ENCODE assay signal across 19 mouse cellular contexts in the genomic region with DNA sequence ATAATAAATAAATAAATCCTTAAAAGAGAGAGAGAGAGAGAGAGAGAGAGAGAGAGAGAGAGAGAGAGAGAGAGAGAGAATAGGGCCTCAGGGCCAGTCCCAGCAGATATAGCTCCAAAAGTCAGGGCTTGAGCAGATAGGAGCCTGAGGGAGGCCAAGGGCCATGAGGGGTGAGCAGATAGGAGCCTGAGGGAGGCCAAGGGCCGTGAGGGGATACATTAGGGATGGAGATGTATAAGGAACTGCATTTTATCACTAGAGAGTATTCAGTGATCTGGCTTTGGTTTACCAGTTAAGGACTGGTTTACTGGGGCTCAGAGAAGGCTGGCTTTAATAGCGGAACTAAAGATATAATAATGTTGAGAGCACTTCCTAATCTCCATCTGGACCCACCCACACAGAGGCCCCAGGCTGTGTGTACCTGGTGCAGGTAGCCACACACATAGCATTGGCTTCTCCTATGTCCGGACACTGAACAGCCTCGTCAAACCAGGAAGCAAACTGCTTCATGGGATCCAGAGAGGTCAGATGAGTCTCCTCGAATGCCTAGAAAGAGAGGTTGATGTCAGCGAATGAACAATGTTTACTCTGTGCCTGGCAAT. TPM values are rescaled to one million over a fixed set of nuclear protein-coding genes. Genes with fewer than 3 reads are reported as not detected.
DNase-seq lines count a peak whose midpoint lies in the region; ATAC-seq and TF ChIP-seq lines count a peak whose summit lies in the region.
"Had no signal": no experiment of that assay in that cellular context is flagged by ENCODE, and none has a peak within 500 bp of the region (broad histone marks: within the 10 kb centered on the region; RNA-seq: fewer than 3 reads in every experiment).

No protein-coding gene starts in this region.

- 27% methylated on average over 6 of the region's 6 CpGs for WGBS in liver, embryonic 14.5 days (ENCODE audit: insufficient replicate concordance)

- peak; percentile 93 for TF ChIP-seq EP300 in liver, embryonic 14.5 days (IDR thresholded peaks at IDR 0.05; ENCODE audit: low read depth)

- peaks cover 60% of the 10 kb centered on the region for H3K36me3 ChIP-seq in liver, embryonic 14.5 days (replicated peaks; ENCODE audit: control insufficient read depth, insufficient read depth, low read depth)
- H3K36me3 ChIP-seq: hindbrain, embryonic 12.5 days; lung, embryonic 15.5 days had no signal

- H3K9ac ChIP-seq in liver, embryonic 14.5 days (replicated peaks), result peak overlapping the region; percentile 99
- H3K9ac ChIP-seq: hindbrain, embryonic 12.5 days; lung, embryonic 15.5 days; neural tube, embryonic 13.5 days had no signal

- H3K27me3 ChIP-seq in liver, embryonic 14.5 days (ENCODE audit: control insufficient read depth, insufficient read depth, low read length), result no peaks in the 10 kb centered on the region
- H3K27me3 ChIP-seq: hindbrain, embryonic 12.5 days; lung, embryonic 15.5 days had no signal

- H3K27ac ChIP-seq in liver, embryonic 14.5 days, result peak overlapping the region; percentile 100
- H3K27ac ChIP-seq in layer of hippocampus, adult 2 months, result no peak overlapping the region
- H3K27ac ChIP-seq: hindbrain, embryonic 12.5 days; lung, embryonic 15.5 days; neural tube, embryonic 13.5 days had no signal

- H3K4me1 ChIP-seq in liver, embryonic 14.5 days (replicated peaks; ENCODE audit: control insufficient read depth in 2 of 2, insufficient read depth in 2 of 2, low read length in 1 of 2), result peaks cover 55 to 59% of the 10 kb centered on the region in 2 experiments

- H3K4me3 ChIP-seq in liver, embryonic 14.5 days (ENCODE audit: insufficient read depth in 1 of 2, low read depth in 2 of 2, low read length in 2 of 2), result peak overlapping the region; percentile 71 to 95
- H3K4me3 ChIP-seq in layer of hippocampus, adult 2 months, result no peak overlapping the region
- H3K4me3 ChIP-seq: hindbrain, embryonic 12.5 days; lung, embryonic 15.5 days; neural tube, embryonic 13.5 days had no signal

- peak overlapping the region; percentile 70 for H3K4me2 ChIP-seq in liver, embryonic 14.5 days (ENCODE audit: low read depth)
- H3K4me2 ChIP-seq: hindbrain, embryonic 12.5 days had no signal

- peak; percentile 44 to 62 for DNase-seq in spleen, postnatal 10 days (ENCODE audit: low spot score in 2 of 2)
- DNase-seq in spleen, adult 18-20 months, result no peak
- peak; percentile 83 to 88 (median 86) for DNase-seq in liver, embryonic 14.5 days (ENCODE audit: low read depth in 3 of 3, low spot score in 3 of 3)
- DNase-seq in layer of hippocampus, adult 2 months (ENCODE audit: low spot score in 2 of 2), result no peak
- DNase-seq in gastrocnemius, postnatal 10 days, result no peak
- DNase-seq in cerebellum, postnatal 10 days, result no peak
- DNase-seq: adrenal gland, postnatal 25 days; cerebellum, postnatal 25 days; gastrocnemius, postnatal 14 days; kidney, adult 11 months; kidney, postnatal 10 days; left cerebral cortex, postnatal 4 days; right cerebral cortex, postnatal 4 days had no signal

- no peak for TF ChIP-seq CTCF in liver, embryonic 14.5 days (IDR thresholded peaks at IDR 0.05; ENCODE audit: low read depth)
- no peak for TF ChIP-seq CTCF in layer of hippocampus, adult 2 months (conservative IDR thresholded peaks at IDR 0.05)

- H3K9me3 ChIP-seq in liver, embryonic 14.5 days (ENCODE audit: control insufficient read depth, low read length), result no peaks in the 10 kb centered on the region
- H3K9me3 ChIP-seq: hindbrain, embryonic 12.5 days; lung, embryonic 15.5 days; neural tube, embryonic 13.5 days had no signal

- ATAC-seq in erythroid progenitor cell, adult 5-6 weeks (replicated peaks; ENCODE audit: low FRiP score, poor library complexity, severe bottlenecking), result peak; percentile 51
- peak; percentile 64 for ATAC-seq in liver, embryonic 14.5 days (ENCODE audit: insufficient read depth)
- ATAC-seq: forebrain, embryonic 16.5 days had no signal

RNA-seq across cellular contexts. Expression of a gene that starts 1.7 kb away (rescaled TPM):
- 57.0 and 70.6 TPM in 2 replicates for total RNA-seq in erythroid progenitor cell, adult 5-6 weeks (2015; ENCODE audit: low replicate concordance)
- total RNA-seq in erythroid progenitor cell, adult 5-6 weeks (2017; ENCODE audit: low replicate concordance), result 74.7 and 92.1 TPM in 2 replicates
- 315 and 355 TPM in 2 replicates for polyA plus RNA-seq in liver, embryonic 14.5 days (2012; rRNA removed)
- polyA plus RNA-seq in liver, embryonic 14.5 days (2014; fragmentation: Nextera tagmentation; extraction: Ambion mirVana), result 564 and 592 TPM in 2 replicates
- 10 to 100 TPM; 36.7 to 36.8 TPM for total RNA-seq in layer of hippocampus, adult 2 months (2021)
- total RNA-seq in gastrocnemius, postnatal 10 days (2021), result 1 to 10 TPM; 8.4 to 9.4 TPM

RNA-seq across cellular contexts. Expression of a gene that starts 14.2 kb away (rescaled TPM):
- total RNA-seq in erythroid progenitor cell, adult 5-6 weeks (2015; ENCODE audit: low replicate concordance), result not detected in 2 replicates
- total RNA-seq in erythroid progenitor cell, adult 5-6 weeks (2017; ENCODE audit: low replicate concordance), result 0.26 TPM in 1 of 2 replicates, not detected in the other
- 2.8 and 3.3 TPM in 2 replicates for polyA plus RNA-seq in liver, embryonic 14.5 days (2012; rRNA removed)
- 4.9 and 8.5 TPM in 2 replicates for polyA plus RNA-seq in liver, embryonic 14.5 days (2014; fragmentation: Nextera tagmentation; extraction: Ambion mirVana)
- total RNA-seq in layer of hippocampus, adult 2 months (2021), result not detected
- not detected for total RNA-seq in gastrocnemius, postnatal 10 days (2021)
- total RNA-seq: gastrocnemius, postnatal 14 days; layer of hippocampus, postnatal 25 days; left cerebral cortex, postnatal 4 days had no signal
- polyA plus RNA-seq: neural tube, embryonic 13.5 days had no signal

RNA-seq across cellular contexts. Expression of a gene that starts 25.8 kb away (rescaled TPM):
- total RNA-seq in erythroid progenitor cell, adult 5-6 weeks (2015; ENCODE audit: low replicate concordance), result 7.9 and 9.6 TPM in 2 replicates
- 21.6 and 25.2 TPM in 2 replicates for total RNA-seq in erythroid progenitor cell, adult 5-6 weeks (2017; ENCODE audit: low replicate concordance)
- 14.2 and 20.1 TPM in 2 replicates for polyA plus RNA-seq in liver, embryonic 14.5 days (2012; rRNA removed)
- polyA plus RNA-seq in liver, embryonic 14.5 days (2014; fragmentation: Nextera tagmentation; extraction: Ambion mirVana), result 34.1 and 36.4 TPM in 2 replicates
- 10 to 100 TPM; 34.5 to 41.6 TPM for total RNA-seq in layer of hippocampus, adult 2 months (2021)
- 10 to 100 TPM; 30.0 to 39.3 TPM for total RNA-seq in gastrocnemius, postnatal 10 days (2021)

RNA-seq across cellular contexts. Expression of a gene that starts 40.7 kb away (rescaled TPM):
- 52.4 and 62.0 TPM in 2 replicates for total RNA-seq in erythroid progenitor cell, adult 5-6 weeks (2015; ENCODE audit: low replicate concordance)
- total RNA-seq in erythroid progenitor cell, adult 5-6 weeks (2017; ENCODE audit: low replicate concordance), result 13.1 and 27.8 TPM in 2 replicates
- 7.7 and 8.0 TPM in 2 replicates for polyA plus RNA-seq in liver, embryonic 14.5 days (2012; rRNA removed)
- 13.7 and 17.1 TPM in 2 replicates for polyA plus RNA-seq in liver, embryonic 14.5 days (2014; fragmentation: Nextera tagmentation; extraction: Ambion mirVana)
- 10 to 100 TPM; 15.9 to 17.2 TPM for total RNA-seq in layer of hippocampus, adult 2 months (2021)
- total RNA-seq in gastrocnemius, postnatal 10 days (2021), result 10 to 100 TPM; 15.2 to 15.9 TPM

Comparison
In these comparisons a context has a peak if more than half of its experiments do, and no peak if none do; other contexts are left out.
1. DNase-seq: peak in spleen, postnatal 10 days (2 of 2) and liver, embryonic 14.5 days (3 of 3); none in spleen, adult 18-20 months (0 of 2), layer of hippocampus, adult 2 months (0 of 2), gastrocnemius, postnatal 10 days (single experiment) and cerebellum, postnatal 10 days (0 of 2).